Mouse (Mus musculus): Measurements from ENCODE around the gene Dolk. TPM values are rescaled to one million over a fixed set of nuclear protein-coding genes. Genes with fewer than 3 reads are reported as not detected.

The Dolk gene
- polyA plus RNA-seq, 1 experiment from 2014 or later: 39.4 TPM

DNA sequence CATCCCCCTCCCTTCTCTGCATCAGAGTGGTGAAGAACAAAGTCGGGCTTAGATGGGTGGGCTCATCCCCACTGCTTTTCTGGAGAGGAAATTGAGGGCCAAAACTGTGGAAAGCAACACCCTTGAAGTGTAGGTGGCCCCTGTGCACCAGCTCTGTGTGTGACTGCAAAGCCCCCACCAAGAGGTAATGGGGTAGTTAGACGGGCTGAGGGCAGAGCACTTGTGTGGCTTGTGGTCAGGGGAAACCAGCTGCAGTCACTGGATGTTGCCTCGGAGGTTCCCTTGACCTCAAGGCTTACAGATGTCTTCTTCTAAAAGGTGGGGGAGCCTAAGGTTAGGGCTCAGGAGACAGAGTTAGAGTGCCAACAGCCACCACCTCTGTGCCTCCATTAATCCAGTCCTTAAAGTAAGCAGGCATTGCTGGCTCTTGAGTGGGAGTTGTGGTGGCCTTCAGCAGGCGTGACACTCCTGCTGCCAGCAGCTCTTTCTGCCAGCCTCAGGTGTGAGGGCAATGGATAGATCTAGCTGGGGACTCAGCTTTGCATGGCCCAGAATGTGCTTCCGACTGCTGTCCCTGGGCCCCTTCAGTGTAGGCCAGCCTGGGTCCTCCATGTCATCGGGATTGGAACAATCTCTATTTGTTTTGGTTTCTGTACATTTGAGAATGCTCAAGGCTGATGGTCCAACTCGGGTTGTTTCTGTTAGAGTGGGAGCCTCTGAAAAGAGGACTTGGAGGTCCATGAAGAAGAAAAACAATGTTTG is 28.3 kb downstream of the Dolk start:
- no peak overlapping the region for H3K27ac ChIP-seq (ENCODE audit: low read depth, low read length)
- H3K4me2 ChIP-seq (ENCODE audit: low read depth, low read length): no peak overlapping the region
- H3K36me3 ChIP-seq (ENCODE audit: control insufficient read depth, insufficient read depth, low read length): peaks cover 51% of the 10 kb centered on the region
- H3K27me3 ChIP-seq (ENCODE audit: control insufficient read depth, insufficient read depth, low read length): no peaks in the 10 kb centered on the region
- H3K4me3 ChIP-seq (ENCODE audit: low read depth, low read length): no peak overlapping the region
- no peak for ATAC-seq (ENCODE audit: low read depth)
- H3K9me3 ChIP-seq (ENCODE audit: control insufficient read depth, low read length): no peaks in the 10 kb centered on the region
- 94% methylated on average over 7 of the region's 7 CpGs for WGBS
- H3K4me1 ChIP-seq (ENCODE audit: control insufficient read depth, insufficient read depth, low read length): no peaks in the 10 kb centered on the region
- H3K9ac ChIP-seq (replicated peaks; ENCODE audit: low read depth, low read length): no peak overlapping the region

DNA sequence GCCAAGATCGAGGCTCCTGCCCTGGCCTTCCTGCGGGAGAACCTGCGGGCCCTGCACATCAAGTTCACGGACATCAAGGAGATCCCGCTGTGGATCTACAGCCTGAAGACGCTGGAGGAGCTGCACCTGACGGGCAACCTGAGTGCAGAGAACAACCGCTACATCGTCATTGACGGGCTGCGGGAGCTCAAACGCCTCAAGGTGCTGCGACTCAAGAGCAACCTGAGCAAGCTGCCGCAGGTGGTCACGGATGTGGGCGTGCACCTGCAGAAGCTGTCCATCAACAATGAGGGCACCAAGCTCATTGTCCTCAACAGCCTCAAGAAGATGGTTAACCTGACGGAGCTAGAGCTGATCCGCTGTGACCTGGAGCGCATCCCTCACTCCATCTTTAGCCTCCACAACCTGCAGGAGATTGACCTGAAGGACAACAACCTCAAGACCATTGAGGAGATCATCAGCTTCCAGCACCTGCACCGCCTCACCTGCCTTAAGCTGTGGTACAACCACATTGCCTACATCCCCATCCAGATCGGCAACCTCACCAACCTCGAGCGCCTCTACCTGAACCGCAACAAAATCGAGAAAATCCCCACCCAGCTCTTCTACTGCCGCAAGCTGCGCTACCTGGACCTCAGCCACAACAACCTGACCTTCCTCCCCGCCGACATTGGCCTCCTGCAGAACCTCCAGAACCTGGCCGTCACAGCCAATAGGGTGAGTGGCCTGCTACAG is 29.4 kb downstream of the Dolk start:
- no peak overlapping the region for H3K27ac ChIP-seq (ENCODE audit: low read depth, low read length)
- 98% methylated on average over 30 of the region's 30 CpGs for WGBS
- no peak for ATAC-seq (ENCODE audit: low read depth)

GRCm38 (mm10) chr2:30255631-30256395 is 30.3 kb downstream of the Dolk start:
- H3K4me2 ChIP-seq (ENCODE audit: low read depth, low read length): no peak overlapping the region
- no peaks in the 10 kb centered on the region for H3K27me3 ChIP-seq (ENCODE audit: control insufficient read depth, insufficient read depth, low read length)
- no peaks in the 10 kb centered on the region for H3K9me3 ChIP-seq (ENCODE audit: control insufficient read depth, low read length)
- H3K27ac ChIP-seq (ENCODE audit: low read depth, low read length): no peak overlapping the region
- ATAC-seq (ENCODE audit: low read depth): no peak
- no peaks in the 10 kb centered on the region for H3K4me1 ChIP-seq (ENCODE audit: control insufficient read depth, insufficient read depth, low read length)
- WGBS: 97% methylated on average over 42 of the region's 42 CpGs
- H3K4me3 ChIP-seq (ENCODE audit: low read depth, low read length): no peak overlapping the region
- peaks cover 46% of the 10 kb centered on the region for H3K36me3 ChIP-seq (ENCODE audit: control insufficient read depth, insufficient read depth, low read length)
- no peak overlapping the region for H3K9ac ChIP-seq (replicated peaks; ENCODE audit: low read depth, low read length)

More for the DNA sequence above, 29.4 kb downstream of the Dolk start:
- Histone ChIP-seq H3K4me2 (ENCODE audit: low read depth, low read length) (no peak overlapping the region), H3K4me3 (ENCODE audit: low read depth, low read length) (no peak overlapping the region), H3K36me3 (ENCODE audit: control insufficient read depth, insufficient read depth, low read length) (peaks cover 47% of the 10 kb centered on the region), H3K9me3 (ENCODE audit: control insufficient read depth, low read length) (no peaks in the 10 kb centered on the region), H3K9ac (replicated peaks; ENCODE audit: low read depth, low read length) (no peak overlapping the region), H3K4me1 (ENCODE audit: control insufficient read depth, insufficient read depth, low read length) (no peaks in the 10 kb centered on the region), H3K27me3 (ENCODE audit: control insufficient read depth, insufficient read depth, low read length) (no peaks in the 10 kb centered on the region)

- Histone ChIP-seq H3K4me2 (ENCODE audit: low read depth, low read length) (no peak overlapping the region), H3K9me3 (ENCODE audit: control insufficient read depth, low read length) (no peaks in the 10 kb centered on the region), H3K36me3 (ENCODE audit: control insufficient read depth, insufficient read depth, low read length) (peaks cover 48% of the 10 kb centered on the region), H3K27me3 (ENCODE audit: control insufficient read depth, insufficient read depth, low read length) (no peaks in the 10 kb centered on the region), H3K4me3 (ENCODE audit: low read depth, low read length) (no peak overlapping the region), H3K9ac (replicated peaks; ENCODE audit: low read depth, low read length) (no peak overlapping the region), H3K27ac (ENCODE audit: low read depth, low read length) (no peak overlapping the region), H3K4me1 (ENCODE audit: control insufficient read depth, insufficient read depth, low read length) (no peaks in the 10 kb centered on the region)
- no peak for ATAC-seq (ENCODE audit: low read depth)
- 77% methylated on average over 5 of the region's 5 CpGs for WGBS
These were observed 32.3 kb downstream of the Dolk start for GRCm38 (mm10) chr2:30253809-30254208.

- no peaks in the 10 kb centered on the region for H3K27me3 ChIP-seq (ENCODE audit: control insufficient read depth, insufficient read depth, low read length)
- no peak overlapping the region for H3K9ac ChIP-seq (replicated peaks; ENCODE audit: low read depth, low read length)
- no peak overlapping the region for H3K27ac ChIP-seq (ENCODE audit: low read depth, low read length)
- no peaks in the 10 kb centered on the region for H3K9me3 ChIP-seq (ENCODE audit: control insufficient read depth, low read length)
- no peak overlapping the region for H3K4me2 ChIP-seq (ENCODE audit: low read depth, low read length)
- H3K4me1 ChIP-seq (ENCODE audit: control insufficient read depth, insufficient read depth, low read length): no peaks in the 10 kb centered on the region
- no peak overlapping the region for H3K4me3 ChIP-seq (ENCODE audit: low read depth, low read length)
- no peak for ATAC-seq (ENCODE audit: low read depth)
- 79% methylated on average over 3 of the region's 3 CpGs for WGBS
- H3K36me3 ChIP-seq (ENCODE audit: control insufficient read depth, insufficient read depth, low read length): peaks cover 41% of the 10 kb centered on the region
These were observed 33.6 kb downstream of the Dolk start for GRCm38 (mm10) chr2:30252521-30252920.

GRCm38 (mm10) chr2:30251417-30252104 is 34.6 kb downstream of the Dolk start:
- Histone ChIP-seq H3K27ac (ENCODE audit: low read depth, low read length) (no peak overlapping the region), H3K4me1 (ENCODE audit: control insufficient read depth, insufficient read depth, low read length) (no peaks in the 10 kb centered on the region), H3K4me2 (ENCODE audit: low read depth, low read length) (no peak overlapping the region), H3K27me3 (ENCODE audit: control insufficient read depth, insufficient read depth, low read length) (no peaks in the 10 kb centered on the region), H3K9me3 (ENCODE audit: control insufficient read depth, low read length) (no peaks in the 10 kb centered on the region), H3K36me3 (ENCODE audit: control insufficient read depth, insufficient read depth, low read length) (peaks cover 31% of the 10 kb centered on the region), H3K4me3 (ENCODE audit: low read depth, low read length) (no peak overlapping the region), H3K9ac (replicated peaks; ENCODE audit: low read depth, low read length) (no peak overlapping the region)
- WGBS: 72% methylated on average over 5 of the region's 5 CpGs
- ATAC-seq (ENCODE audit: low read depth): no peak

GRCm38 (mm10) chr2:30250166-30251128 is 35.7 kb downstream of the Dolk start:
- Histone ChIP-seq H3K9ac (replicated peaks; ENCODE audit: low read depth, low read length) (no peak overlapping the region), H3K9me3 (ENCODE audit: control insufficient read depth, low read length) (no peaks in the 10 kb centered on the region), H3K4me2 (ENCODE audit: low read depth, low read length) (no peak overlapping the region), H3K27ac (ENCODE audit: low read depth, low read length) (no peak overlapping the region), H3K4me1 (ENCODE audit: control insufficient read depth, insufficient read depth, low read length) (no peaks in the 10 kb centered on the region), H3K4me3 (ENCODE audit: low read depth, low read length) (no peak overlapping the region), H3K36me3 (ENCODE audit: control insufficient read depth, insufficient read depth, low read length) (peaks cover 20% of the 10 kb centered on the region), H3K27me3 (ENCODE audit: control insufficient read depth, insufficient read depth, low read length) (no peaks in the 10 kb centered on the region)
- no peak for ATAC-seq (ENCODE audit: low read depth)
- WGBS: 87% methylated on average over 10 of the region's 10 CpGs

- H3K36me3 ChIP-seq (ENCODE audit: control insufficient read depth, insufficient read depth, low read length): peaks cover 14% of the 10 kb centered on the region; the same call in 1 of the 2 replicates
- H3K27ac ChIP-seq (ENCODE audit: low read depth, low read length): no peak overlapping the region
- H3K4me2 ChIP-seq (ENCODE audit: low read depth, low read length): no peak overlapping the region
- no peaks in the 10 kb centered on the region for H3K27me3 ChIP-seq (ENCODE audit: control insufficient read depth, insufficient read depth, low read length)
- no peak overlapping the region for H3K4me3 ChIP-seq (ENCODE audit: low read depth, low read length)
- ATAC-seq (ENCODE audit: low read depth): no peak
- no peaks in the 10 kb centered on the region for H3K9me3 ChIP-seq (ENCODE audit: control insufficient read depth, low read length)
- H3K4me1 ChIP-seq (ENCODE audit: control insufficient read depth, insufficient read depth, low read length): no peaks in the 10 kb centered on the region
- 90% methylated on average over 3 of the region's 3 CpGs for WGBS
- no peak overlapping the region for H3K9ac ChIP-seq (replicated peaks; ENCODE audit: low read depth, low read length)
These were observed 37.0 kb downstream of the Dolk start for GRCm38 (mm10) chr2:30249182-30249581.
